Mouse (Mus musculus) CH12.LX (cell line): ENCODE measurements around the gene Ldlr. TPM values are rescaled to one million over a fixed set of nuclear protein-coding genes. Genes with fewer than 3 reads are reported as not detected.
A peak's percentile ranks its signal among the peaks of the same experiment; 100 is the strongest.

Source experiments
- DNase-seq: peaks from one replicate; pipeline ENCODE4 v3.0.0-alpha.2; 2013; ENCODE audit errors: extremely low read depth
- H3K27ac ChIP-seq: 2 replicates; pipeline ENCODE4 v1.5.1; 2012; ENCODE audit warnings: low read depth, mild to moderate bottlenecking, control low read depth, moderate library complexity; ENCODE audit not compliant: insufficient read depth
- H3K27me3 ChIP-seq: replicated peaks from 2 replicates; pipeline ENCODE3; 2012; ENCODE audit warnings: inconsistent platforms
- H3K36me3 ChIP-seq, 2 experiments: replicated peaks in 1 of 2; 2 replicates each; pipeline versions ENCODE3 to v1.6.1; 2012; ENCODE audit warnings: inconsistent platforms in 1 of 2, low read length in 1 of 2, mild to moderate bottlenecking in 1 of 2, mixed read lengths in 1 of 2, moderate library complexity in 1 of 2; ENCODE audit not compliant: control insufficient read depth in 1 of 2, insufficient read depth in 1 of 2
- H3K4me1 ChIP-seq, 2 experiments: 2 replicates each; pipeline ENCODE4 v1.6.1; 2012; ENCODE audit warnings: inconsistent platforms in 1 of 2, moderate library complexity in 1 of 2; ENCODE audit not compliant: insufficient read depth in 2 of 2, control insufficient read depth in 1 of 2
- H3K4me2 ChIP-seq: 2 replicates; pipeline ENCODE4 v1.6.1; 2012; ENCODE audit warnings: low read depth, mild to moderate bottlenecking, control low read depth; ENCODE audit not compliant: poor library complexity, insufficient read depth, severe bottlenecking
- H3K4me3 ChIP-seq, 3 experiments: fragments of 150-350 bp in 1 of 3; sonication (generic) in 1 of 3; replicated peaks in 1 of 3; 2 replicates each; pipeline versions ENCODE3 to v1.5.1; 2011 to 2012; ENCODE audit warnings: low read depth in 2 of 3, low read length in 2 of 3, mild to moderate bottlenecking in 2 of 3, moderate library complexity in 2 of 3, control low read depth in 1 of 3, improper control_type of control experiment in 1 of 3, inconsistent platforms in 1 of 3, mixed read lengths in 1 of 3; ENCODE audit not compliant: poor library complexity in 1 of 3
- H3K79me2 ChIP-seq: replicated peaks from 2 replicates; pipeline ENCODE4 v1.6.1; 2012; ENCODE audit warnings: mild to moderate bottlenecking, moderate library complexity; ENCODE audit not compliant: control insufficient read depth, poor library complexity, insufficient read depth, severe bottlenecking; ENCODE audit errors: extremely low read depth
- H3K9ac ChIP-seq: 2 replicates; pipeline ENCODE4 v1.6.1; 2012; ENCODE audit warnings: low read depth, mild to moderate bottlenecking, control low read depth, moderate library complexity; ENCODE audit not compliant: insufficient read depth
- H3K9me3 ChIP-seq: replicated peaks from 2 replicates; pipeline ENCODE3; 2012; ENCODE audit warnings: low read length, inconsistent platforms, mixed read lengths
- BHLHE40 ChIP-seq: IDR thresholded peaks from 2 replicates; pipeline ENCODE4 v1.6.1; 2011; ENCODE audit warnings: mild to moderate bottlenecking, low read depth, low read length, improper control_type of control experiment
- CHD1 ChIP-seq: IDR thresholded peaks from 2 replicates; pipeline ENCODE4 v1.6.1; 2012; ENCODE audit warnings: low read depth, low read length, improper control_type of control experiment, inconsistent platforms
- CHD2 ChIP-seq: IDR thresholded peaks from 2 replicates; pipeline ENCODE4 v1.6.1; 2011; ENCODE audit warnings: low read length, improper control_type of control experiment
- CTCF ChIP-seq, 2 experiments: IDR thresholded peaks in 1 of 2; conservative IDR thresholded peaks in 1 of 2; 2 replicates each; pipeline ENCODE4 v1.5.1; 2011 to 2012; ENCODE audit warnings: low read depth in 2 of 2, low read length in 2 of 2, improper control_type of control experiment in 1 of 2, inconsistent platforms in 1 of 2, mild to moderate bottlenecking in 1 of 2, moderate library complexity in 1 of 2
- E2F4 ChIP-seq: IDR thresholded peaks from 2 replicates; pipeline ENCODE4 v1.6.1; 2011; ENCODE audit warnings: low read depth, low read length, improper control_type of control experiment; ENCODE audit not compliant: insufficient replicate concordance
- EP300 ChIP-seq: IDR thresholded peaks from 2 replicates; pipeline ENCODE4 v1.6.1; 2011; ENCODE audit warnings: low read length, improper control_type of control experiment
- ETS1 ChIP-seq: conservative IDR thresholded peaks from 2 replicates; pipeline ENCODE4 v1.6.1; 2012; ENCODE audit warnings: low read depth, mild to moderate bottlenecking, inconsistent platforms, low read length, improper control_type of control experiment, moderate library complexity
- GABPA ChIP-seq: IDR thresholded peaks from 2 replicates; pipeline ENCODE4 v1.6.1; 2012; ENCODE audit warnings: low read depth, low read length, improper control_type of control experiment, inconsistent platforms; ENCODE audit not compliant: insufficient replicate concordance
- JUN ChIP-seq: IDR thresholded peaks from 2 replicates; pipeline ENCODE4 v1.6.1; 2011; ENCODE audit warnings: low read depth, mild to moderate bottlenecking, low read length, improper control_type of control experiment, moderate library complexity; ENCODE audit not compliant: insufficient read depth
- JUND ChIP-seq: conservative IDR thresholded peaks from 2 replicates; pipeline ENCODE4 v1.6.1; 2011; ENCODE audit warnings: low read depth, low read length, improper control_type of control experiment
- KAT2A ChIP-seq: IDR thresholded peaks from 2 replicates; pipeline ENCODE4 v1.6.1; 2012; ENCODE audit warnings: low read length, improper control_type of control experiment, inconsistent platforms; ENCODE audit not compliant: insufficient replicate concordance
- MAFK ChIP-seq: IDR thresholded peaks from 2 replicates; pipeline ENCODE4 v1.6.1; 2011; ENCODE audit warnings: low read length, improper control_type of control experiment; ENCODE audit not compliant: insufficient replicate concordance
- MAX ChIP-seq: IDR thresholded peaks from 2 replicates; pipeline ENCODE4 v1.6.1; 2011; ENCODE audit warnings: low read length, improper control_type of control experiment
- MAZ ChIP-seq: IDR thresholded peaks from 2 replicates; pipeline ENCODE4 v1.6.1; 2012; ENCODE audit warnings: low read depth, mild to moderate bottlenecking, inconsistent platforms, low read length, improper control_type of control experiment, moderate library complexity
- MXI1 ChIP-seq: IDR thresholded peaks from 2 replicates; pipeline ENCODE4 v1.6.1; 2011; ENCODE audit warnings: mild to moderate bottlenecking, low read depth, low read length, improper control_type of control experiment
- MYC ChIP-seq: IDR thresholded peaks from 2 replicates; pipeline ENCODE4 v1.6.1; 2011; ENCODE audit warnings: low read depth, mild to moderate bottlenecking, improper control_type of control experiment, low read length
- NELFE ChIP-seq: IDR thresholded peaks from 2 replicates; pipeline ENCODE4 v1.6.1; 2011; ENCODE audit warnings: low read depth, low read length, improper control_type of control experiment
- NRF1 ChIP-seq: IDR thresholded peaks from 2 replicates; pipeline ENCODE4 v1.6.1; 2014; ENCODE audit warnings: low read depth, mild to moderate bottlenecking, inconsistent platforms, low read length, improper control_type of control experiment, moderate library complexity
- PAX5 ChIP-seq: IDR thresholded peaks from 2 replicates; pipeline ENCODE4 v1.6.1; 2012; ENCODE audit warnings: low read length, inconsistent platforms, mixed read lengths
- POLR2A ChIP-seq: IDR thresholded peaks from 2 replicates; pipeline ENCODE4 v1.6.1; 2011; ENCODE audit warnings: low read depth, mild to moderate bottlenecking, improper control_type of control experiment, low read length
- POLR2AphosphoS2 ChIP-seq: IDR thresholded peaks from 2 replicates; pipeline ENCODE4 v1.6.1; 2011; ENCODE audit warnings: low read depth, low read length, improper control_type of control experiment
- RCOR1 ChIP-seq: conservative IDR thresholded peaks from 2 replicates; pipeline ENCODE4 v1.6.1; 2012; ENCODE audit warnings: low read depth, mild to moderate bottlenecking, inconsistent platforms, low read length, improper control_type of control experiment
- SIN3A ChIP-seq: IDR thresholded peaks from 2 replicates; pipeline ENCODE4 v1.6.1; 2012; ENCODE audit warnings: low read length, improper control_type of control experiment, inconsistent platforms
- SMC3 ChIP-seq: IDR thresholded peaks from 2 replicates; pipeline ENCODE4 v1.6.1; 2011; ENCODE audit warnings: low read depth, low read length, improper control_type of control experiment
- TBP ChIP-seq: conservative IDR thresholded peaks from 2 replicates; pipeline ENCODE4 v1.6.1; 2011; ENCODE audit warnings: low read depth, low read length, improper control_type of control experiment
- TCF12 ChIP-seq: IDR thresholded peaks from 2 replicates; pipeline ENCODE4 v1.6.1; 2014; ENCODE audit warnings: low read depth, mild to moderate bottlenecking, inconsistent platforms, low read length, improper control_type of control experiment
- USF1 ChIP-seq: IDR thresholded peaks from 2 replicates; pipeline ENCODE4 v1.6.1; 2014; ENCODE audit warnings: low read depth, mild to moderate bottlenecking, inconsistent platforms, low read length, improper control_type of control experiment
- USF2 ChIP-seq: conservative IDR thresholded peaks from 2 replicates; pipeline ENCODE4 v1.6.1; 2011; ENCODE audit warnings: low read depth, low read length, improper control_type of control experiment
- ZC3H11A ChIP-seq: IDR thresholded peaks from 2 replicates; pipeline ENCODE4 v1.6.1; 2012; ENCODE audit warnings: low read depth, mild to moderate bottlenecking, inconsistent platforms, low read length, improper control_type of control experiment
- ZKSCAN1 ChIP-seq: IDR thresholded peaks from 2 replicates; pipeline ENCODE4 v1.6.1; 2012; ENCODE audit warnings: low read depth, inconsistent platforms, low read length, improper control_type of control experiment, borderline replicate concordance
- ZMIZ1 ChIP-seq: IDR thresholded peaks from 2 replicates; pipeline ENCODE4 v1.6.1; 2012; ENCODE audit warnings: low read depth, mild to moderate bottlenecking, inconsistent platforms, low read length, improper control_type of control experiment
- ZNF384 ChIP-seq: IDR thresholded peaks from 2 replicates; pipeline ENCODE4 v1.6.1; 2012; ENCODE audit warnings: low read depth, low read length, improper control_type of control experiment, inconsistent platforms
- dilution Hi-C: fragments of 300-500 bp; cut with MboI; formaldehyde crosslinking; loops from 2 replicates; pipeline ENCODE4 v1.14.3; 2020; ENCODE audit warnings: low sequenced_read_pairs; ENCODE audit not compliant: extremely low pct_unique_long_range_greater_than_20kb, extremely low pct_ligation_motif_present
- in situ Hi-C: fragments of 300-500 bp; cut with MboI; formaldehyde crosslinking; loops from 3 replicates; pipeline ENCODE4 v1.14.3; 2019; ENCODE audit warnings: low sequenced_read_pairs, low pct_ligation_motif_present, low pct_unique_long_range_greater_than_20kb, mixed read lengths
- polyA plus RNA-seq: library from polyadenylated mRNA; unstranded; fragments of >175 nt; gene quantifications from 2 replicates; pipeline ENCODE4 v1.2.1, GENCODE M21; 2012; ENCODE audit warnings: low read depth; ENCODE audit not compliant: insufficient read length
- total RNA-seq, 2 experiments: library from RNA; depleted of rRNA; stranded (reverse); fragments of 300-350 nt in 1 of 2; fragments of >200 nt in 1 of 2; gene quantifications; 2 replicates each; pipeline ENCODE4 v1.2.3; 2012 to 2014

Gene Ldlr
- total and polyA plus RNA-seq, 3 experiments: 24.0 to 34.7 (median 24.9) TPM

GRCm38 (mm10) chr9:21760155-21761088 lies 37.1 kb downstream of the Ldlr start, which contains the start of gene Spc24 (continued):
- TF ChIP-seq MAZ: 0 out of 2 replicates have a peak, but pooled peaks have one; percentile 38
- peak; percentile 84 for TF ChIP-seq MXI1
- TF ChIP-seq NRF1: peak; percentile 86
- TF ChIP-seq ZC3H11A: 0 out of 2 replicates have a peak, but pooled peaks have one; percentile 8
- peak; percentile 42 for TF ChIP-seq USF1
- TF ChIP-seq CHD2: peak; percentile 87
- TF ChIP-seq NELFE: peak; percentile 78
- peak; percentile 47; the same call in 1 of the 2 replicates for TF ChIP-seq JUND
- TF ChIP-seq SIN3A: peak; percentile 64; the same call in 1 of the 2 replicates
- no peak for TF ChIP-seq JUN
- TF ChIP-seq ZMIZ1: peak; percentile 39; the same call in 1 of the 2 replicates
- peak; percentile 87 for TF ChIP-seq POLR2A
- TF ChIP-seq ZNF384: no peak
- TF ChIP-seq MAFK: no peak
- peak; percentile 59; the same call in 1 of the 2 replicates for TF ChIP-seq TBP
- peak in 1 of 2 experiments; percentile 76; a peak in 3 of 4 replicates for TF ChIP-seq CTCF (conservative IDR thresholded peaks at IDR 0.05 in 1 of 2, IDR thresholded peaks at IDR 0.05 in 1 of 2; ENCODE audit: low read depth in 2 of 2, low read length in 2 of 2)
- no peak for TF ChIP-seq CHD1
- TF ChIP-seq E2F4: peak; percentile 90; the same call in 1 of the 2 replicates
- no peak for TF ChIP-seq GABPA
- TF ChIP-seq ZKSCAN1: no peak
- TF ChIP-seq ETS1: no peak
- TF ChIP-seq SMC3: peak; percentile 65

DNA sequence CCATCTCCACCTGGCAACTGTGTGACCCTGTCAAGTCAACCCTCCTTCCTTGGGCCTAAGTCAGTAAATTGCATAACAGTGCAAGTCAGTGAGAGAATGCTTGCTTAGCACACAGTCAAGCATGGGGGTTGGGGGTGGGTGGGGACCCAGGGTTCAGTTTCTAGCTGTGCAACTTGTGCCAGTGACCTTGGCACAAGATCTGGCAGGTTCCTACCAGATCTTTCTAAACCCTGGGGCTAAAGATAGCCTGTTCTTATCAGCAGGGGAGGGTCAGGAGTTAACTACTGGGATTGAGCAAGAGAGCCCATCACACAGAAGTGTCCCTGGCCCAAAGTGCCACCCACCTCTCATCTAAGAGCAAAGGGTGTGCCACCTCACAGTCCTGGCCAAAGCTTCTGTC lies 38.9 kb downstream of the Ldlr start:
- peaks cover 4 to 27% of the 10 kb centered on the region in 2 experiments for H3K4me1 ChIP-seq
- dilution Hi-C loops: no loop called here
- in situ Hi-C loops: no loop called here
- DNase-seq: no peak
- H3K79me2 ChIP-seq: peaks cover 14% of the 10 kb centered on the region; the same call in 1 of the 2 replicates
- H3K27me3 ChIP-seq: no peaks in the 10 kb centered on the region
- H3K9me3 ChIP-seq: no peaks in the 10 kb centered on the region
- H3K9ac ChIP-seq: no peak overlapping the region
- no peak for TF ChIP-seq JUND
- no peak for TF ChIP-seq RCOR1
- TF ChIP-seq POLR2A: no peak
- no peak for TF ChIP-seq PAX5
- no peak for TF ChIP-seq ZC3H11A
- TF ChIP-seq USF2: no peak
- TF ChIP-seq NELFE: no peak
- no peak for TF ChIP-seq EP300
- no peak for TF ChIP-seq ZKSCAN1
- TF ChIP-seq SMC3: no peak
- no peak for TF ChIP-seq CHD1
- no peak for TF ChIP-seq TCF12
- TF ChIP-seq SIN3A: no peak
- no peak for TF ChIP-seq POLR2AphosphoS2
- no peak for TF ChIP-seq GABPA
- no peak for TF ChIP-seq CHD2
- TF ChIP-seq KAT2A: no peak
- no peak for TF ChIP-seq MAX
- no peak for TF ChIP-seq MYC
- no peak for TF ChIP-seq BHLHE40
- no peak overlapping the region for H3K4me2 ChIP-seq
- H3K27ac ChIP-seq: no peak overlapping the region
- H3K4me3 ChIP-seq: no peak overlapping the region
- peaks cover 3 to 9% of the 10 kb centered on the region in 2 experiments for H3K36me3 ChIP-seq
